Mouse (Mus musculus): ENCODE data around the gene Olfr867.

The Olfr867 gene

GRCm38 (mm10) chr9:20057462-20057861, at the start of gene Olfr867:
Olfr867 (minus strand) TSS chr9:20057562.
- no peak for DNase-seq (ENCODE audit: extremely low read depth, low read depth)

- DNase-seq (ENCODE audit: extremely low read depth, low read depth): no peak
Measured at GRCm38 (mm10) chr9:20098326-20098725, 41.0 kb upstream of the Olfr867 start, which contains the start of gene Olfr868. Olfr868 (plus strand) TSS chr9:20098626.

- no peak for DNase-seq (ENCODE audit: extremely low read depth, low read depth)
Measured at GRCm38 (mm10) chr9:20073523-20074177, 16.3 kb upstream of the Olfr867 start.

GRCm38 (mm10) chr9:20071291-20071690, 13.9 kb upstream of the Olfr867 start:
- DNase-seq (ENCODE audit: extremely low read depth, low read depth): no peak

GRCm38 (mm10) chr9:20070236-20070635, 12.9 kb upstream of the Olfr867 start:
- DNase-seq (ENCODE audit: extremely low read depth, low read depth): no peak

GRCm38 (mm10) chr9:20047964-20048363, 9.4 kb downstream of the Olfr867 start:
- no peak for DNase-seq (ENCODE audit: extremely low read depth, low read depth)

- no peak for DNase-seq (ENCODE audit: extremely low read depth, low read depth)
Measured at GRCm38 (mm10) chr9:20027935-20028334, 29.4 kb downstream of the Olfr867 start, which contains the start of gene Olfr866. Olfr866 (minus strand) TSS chr9:20028035.
